Mouse (Mus musculus): ENCODE results near the gene Slc43a3.
A peak's percentile ranks its signal among the peaks of the same experiment; 100 is the strongest.
"Not testable (repeated sequence)": the region's sequence is repeated elsewhere in the genome, so short reads cannot be mapped to it uniquely, and the experiment has no call there.

The Slc43a3 gene

DNA sequence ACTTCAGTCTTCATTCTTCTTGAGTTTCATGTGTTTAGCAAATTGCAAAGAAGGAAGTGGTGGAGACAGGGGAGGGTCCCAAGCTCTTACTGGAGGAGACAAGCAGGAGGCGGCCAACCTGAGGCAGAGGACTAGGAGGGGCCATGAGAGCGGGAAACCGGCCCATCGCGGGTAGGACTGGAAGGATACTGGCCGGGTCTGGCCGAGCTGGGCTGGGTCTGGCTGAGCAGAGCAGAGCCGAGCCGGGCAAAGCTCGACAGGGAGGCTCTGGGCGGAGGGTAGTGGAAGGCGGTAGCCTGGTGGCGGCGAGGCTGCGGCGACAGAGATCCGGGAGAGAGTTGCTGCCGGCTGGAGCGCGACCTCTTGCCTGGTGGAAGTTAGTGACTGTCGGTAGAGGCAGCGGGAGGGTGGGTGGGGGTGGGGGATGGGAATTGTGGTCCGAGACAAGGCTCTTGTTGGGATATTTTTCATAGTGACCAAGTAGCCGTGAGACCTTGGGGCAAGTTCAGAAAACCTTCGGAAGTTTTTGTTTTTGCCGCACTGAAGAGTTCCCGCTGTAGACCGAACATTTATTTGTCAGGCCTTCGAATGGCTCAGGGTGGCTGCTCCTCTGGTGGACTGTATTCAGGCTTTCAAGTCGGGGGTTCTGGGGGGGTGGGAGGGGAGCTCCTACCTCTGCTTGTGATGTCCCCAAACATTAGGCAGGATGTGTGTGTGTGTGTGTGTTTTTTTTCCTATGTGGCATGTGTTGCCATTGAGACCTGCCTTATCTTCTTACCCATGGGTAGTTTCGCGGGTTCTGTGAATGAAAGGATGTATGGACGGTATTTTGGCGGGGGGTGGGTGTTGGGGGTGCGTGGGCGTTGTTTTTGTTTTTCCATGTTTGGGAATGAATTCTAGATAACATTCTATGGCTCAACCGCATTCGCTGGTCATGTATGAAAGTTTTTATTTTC is at the start of gene Slc43a3:
Gene Slc43a3 (plus strand): TSS at position 106 of the 956 bp plus-strand sequence.
- no peak for DNase-seq (ENCODE audit: low read depth, low spot score)

DNA sequence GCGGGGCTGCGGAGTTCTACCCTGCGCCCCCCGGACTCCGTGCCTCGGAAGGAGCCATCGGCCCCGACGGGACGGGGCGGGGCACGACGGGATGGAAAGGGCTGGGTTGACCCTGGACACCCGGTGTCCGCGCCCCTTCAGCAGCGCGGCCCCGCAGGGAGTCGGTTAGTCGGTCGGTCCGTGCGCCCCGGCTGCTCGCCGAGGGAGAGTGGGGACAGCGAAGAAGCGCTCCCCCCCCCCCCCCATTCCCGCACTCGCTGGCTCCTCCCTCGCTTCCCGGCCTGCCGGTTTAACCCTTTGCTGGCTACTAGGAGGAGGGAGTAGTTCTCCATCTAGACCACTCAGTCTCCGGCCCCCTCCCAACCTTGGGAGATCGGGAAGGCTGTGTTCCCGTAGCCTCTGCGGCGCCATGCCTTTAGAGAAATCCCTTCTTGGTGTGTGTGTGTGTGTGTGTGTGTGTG is 49.5 kb upstream of the Slc43a3 start:
- DNase-seq (ENCODE audit: low read depth, low spot score) = no peak

DNA sequence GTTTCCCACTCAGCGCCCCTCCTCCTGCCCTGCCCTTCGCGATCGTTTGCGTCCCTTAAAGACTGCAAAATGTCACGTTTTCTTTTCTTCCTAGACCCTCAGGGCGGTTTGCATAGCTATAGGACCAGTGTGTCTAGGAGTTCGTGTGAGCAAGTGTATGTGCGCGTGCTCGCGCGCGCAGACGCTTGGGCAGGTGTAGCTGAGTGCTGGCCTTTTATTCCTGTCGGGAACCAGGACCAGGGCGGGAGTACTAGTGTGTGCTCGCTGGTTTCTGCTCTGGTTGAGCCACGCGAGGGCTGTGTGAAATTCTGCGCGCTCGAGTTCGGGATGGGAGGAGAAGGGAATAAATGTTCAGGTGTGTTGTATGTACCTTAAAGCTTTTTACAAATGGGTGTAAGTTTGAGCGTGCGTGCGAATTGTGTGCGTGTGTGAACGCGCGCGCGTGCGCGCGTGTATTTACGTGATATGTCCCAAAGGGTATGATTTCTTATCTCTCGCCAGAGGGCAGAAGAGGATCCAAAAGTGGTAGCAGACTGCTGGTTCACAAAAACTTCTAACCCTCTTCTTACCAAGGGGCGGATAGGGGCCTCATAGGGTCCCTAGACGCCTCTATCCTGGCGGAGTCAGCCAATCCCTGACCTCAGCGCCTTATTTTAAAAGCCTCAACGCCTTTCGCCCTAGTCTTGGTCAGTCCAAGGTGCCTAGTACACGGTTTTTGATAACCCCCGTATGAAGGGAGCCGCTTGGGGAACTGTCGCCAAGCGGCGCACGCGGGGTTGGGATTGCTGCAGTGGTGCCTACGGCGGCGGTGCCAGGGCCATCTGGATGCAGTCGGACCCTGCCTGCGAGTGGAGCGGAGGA is 48.7 kb upstream of the Slc43a3 start:
- no peak for DNase-seq (ENCODE audit: low read depth, low spot score)

DNA sequence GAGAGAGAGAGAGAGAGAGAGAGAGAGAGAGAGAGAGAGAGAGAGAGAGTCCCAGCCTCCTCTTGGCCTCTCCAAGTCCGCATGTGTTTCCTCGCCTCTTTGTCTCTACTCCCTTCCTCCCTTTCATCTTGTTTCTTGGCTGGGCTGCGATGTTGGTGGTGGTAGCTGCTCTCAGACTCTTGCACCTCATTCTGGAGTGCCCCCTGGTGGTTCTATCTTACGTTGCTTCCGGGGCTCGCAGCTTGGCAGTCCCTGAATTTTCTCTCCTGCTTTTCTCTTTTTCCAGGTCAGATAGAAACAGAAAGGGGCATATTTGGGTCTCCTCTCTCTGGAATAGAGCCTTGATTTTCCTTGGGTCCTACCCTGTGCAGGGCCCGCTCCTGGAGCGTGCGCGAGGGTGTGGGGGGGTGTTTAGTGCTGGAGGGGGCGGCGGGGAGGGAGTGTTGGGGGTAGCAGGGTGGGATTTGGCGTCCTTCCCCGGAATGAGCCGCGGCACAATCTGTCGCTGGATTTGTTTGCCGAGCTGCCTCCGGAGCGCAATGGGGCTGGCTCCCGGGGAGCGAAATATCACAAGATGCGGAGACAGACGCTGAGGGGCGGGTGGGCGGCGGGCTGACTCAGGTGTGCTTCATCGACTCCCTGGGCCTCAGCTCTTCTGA is 47.6 kb upstream of the Slc43a3 start:
- no peak for DNase-seq (ENCODE audit: low read depth, low spot score)

DNA sequence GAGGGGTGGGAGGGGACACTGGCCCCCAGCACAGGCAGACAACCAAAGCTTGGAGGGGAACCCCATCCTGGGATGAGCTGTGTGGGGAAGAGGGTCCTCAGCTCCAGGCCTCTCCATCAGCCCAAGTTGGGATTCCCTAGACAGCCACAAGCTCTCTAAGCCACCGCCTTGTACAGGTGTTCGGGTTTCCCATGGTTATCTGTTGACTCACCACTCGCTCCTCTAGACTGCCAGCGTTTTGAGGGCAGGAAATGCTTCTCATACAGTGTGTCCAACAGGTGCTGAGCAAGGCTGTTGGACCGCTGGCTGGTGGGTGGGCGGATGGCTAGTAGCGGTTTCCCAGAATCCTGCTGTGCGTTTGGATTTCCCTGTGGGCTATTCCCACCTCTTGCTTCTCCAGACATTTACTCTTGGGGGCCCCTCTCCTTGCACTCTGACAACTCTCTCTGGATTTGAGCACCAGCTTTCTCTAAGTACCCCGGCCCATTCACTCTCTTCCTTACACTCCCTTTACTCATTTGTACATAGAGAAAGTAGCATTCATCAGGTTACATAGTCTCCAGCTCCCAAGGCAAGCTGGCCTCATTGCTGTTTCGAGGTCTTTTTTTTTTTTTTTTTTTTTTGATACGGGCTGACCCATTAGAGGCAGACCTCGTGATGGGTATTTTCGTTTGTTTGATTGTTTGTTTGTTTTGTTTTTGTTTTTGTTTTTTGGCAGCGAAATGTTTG is 46.9 kb upstream of the Slc43a3 start:
- DNase-seq (ENCODE audit: low read depth, low spot score) = no peak

DNA sequence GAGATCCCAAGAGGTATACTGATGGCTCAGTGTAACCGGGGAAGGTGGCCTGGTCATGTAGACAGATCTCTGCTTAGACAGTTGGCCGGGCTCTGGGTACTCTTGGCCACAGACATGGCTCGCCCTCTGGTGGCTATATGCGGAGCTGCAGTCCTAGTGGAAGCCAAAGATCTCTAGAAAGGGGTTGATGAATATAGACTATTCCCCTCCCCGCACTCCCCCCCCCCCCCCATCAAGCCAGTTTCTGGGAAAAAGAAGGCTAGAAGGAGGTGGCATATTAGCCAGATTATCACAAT is 46.4 kb upstream of the Slc43a3 start:
- DNase-seq (ENCODE audit: low read depth, low spot score) = no peak

DNA sequence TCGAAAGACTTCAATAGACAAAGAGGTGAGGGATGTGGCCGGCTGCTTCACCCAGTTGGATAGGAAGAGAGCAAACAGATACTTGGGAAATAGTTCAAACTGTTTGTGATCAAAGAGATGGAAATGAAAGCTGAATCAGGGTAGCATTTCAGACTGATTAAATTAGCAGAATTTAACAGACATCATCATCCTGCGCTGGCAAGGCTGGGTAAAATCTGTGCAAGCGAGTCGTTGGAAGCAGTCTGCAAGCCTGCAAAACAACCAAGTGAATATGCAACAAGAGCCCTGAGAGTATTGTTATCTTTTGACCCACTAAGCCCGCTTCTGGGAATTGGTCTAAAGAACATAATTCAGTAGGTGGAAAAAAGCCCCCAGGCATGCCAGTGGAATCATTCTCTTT is 43.0 kb upstream of the Slc43a3 start:
- no peak for DNase-seq (ENCODE audit: low read depth, low spot score)

DNA sequence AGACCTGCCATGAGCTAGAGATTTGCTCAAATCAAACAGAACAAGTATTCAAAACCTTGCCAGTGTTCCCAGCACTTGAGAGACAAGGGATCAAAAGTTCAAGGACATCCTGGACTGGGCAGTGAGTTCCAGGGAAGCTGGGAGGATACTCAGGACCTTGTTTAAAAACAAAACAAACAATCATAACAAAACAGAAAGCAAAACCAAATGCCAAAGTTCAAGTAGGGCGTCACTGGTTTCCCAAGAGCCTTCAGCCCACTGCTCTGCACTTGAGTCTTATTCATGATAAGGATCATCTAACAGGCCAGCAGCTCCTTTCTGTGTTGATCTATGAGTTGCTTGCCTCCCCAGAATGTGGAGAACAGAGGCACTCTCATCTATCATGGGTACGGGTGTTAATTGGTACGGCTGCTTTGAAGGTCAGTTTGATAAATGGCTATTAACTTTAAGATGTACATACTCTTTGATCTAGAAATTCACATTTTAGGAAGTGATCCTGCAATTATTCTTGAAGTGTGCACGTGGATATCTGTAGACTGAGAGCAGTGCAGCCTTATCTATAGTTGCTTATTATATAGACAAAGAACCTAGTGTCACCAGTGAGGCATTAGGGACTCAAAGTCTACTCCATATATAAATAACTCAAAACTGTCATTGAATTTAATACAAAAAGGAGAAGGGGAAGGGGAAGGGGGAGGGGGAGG is 40.7 kb upstream of the Slc43a3 start:
- no peak for DNase-seq (ENCODE audit: low read depth, low spot score)

DNA sequence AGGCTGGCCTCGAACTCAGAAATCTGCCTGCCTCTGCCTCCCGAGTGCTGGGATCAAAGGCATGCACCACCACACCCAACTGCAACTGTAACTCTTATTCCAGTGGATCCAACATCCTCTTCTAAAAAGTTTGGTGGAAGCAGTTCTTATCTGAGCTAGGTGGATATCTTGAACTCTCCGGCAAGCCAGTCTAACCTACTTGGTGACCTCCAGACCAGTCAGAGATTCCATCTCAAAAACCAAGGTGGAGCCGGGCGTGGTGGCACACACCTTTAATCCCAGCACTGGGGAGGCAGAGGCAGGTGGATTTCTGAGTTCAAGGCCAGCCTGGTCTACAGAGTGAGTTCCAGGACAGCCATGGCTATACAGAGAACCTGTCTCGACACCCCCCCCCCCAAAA is 39.7 kb upstream of the Slc43a3 start:
- DNase-seq (ENCODE audit: low read depth, low spot score) = not testable (repeated sequence)

DNA sequence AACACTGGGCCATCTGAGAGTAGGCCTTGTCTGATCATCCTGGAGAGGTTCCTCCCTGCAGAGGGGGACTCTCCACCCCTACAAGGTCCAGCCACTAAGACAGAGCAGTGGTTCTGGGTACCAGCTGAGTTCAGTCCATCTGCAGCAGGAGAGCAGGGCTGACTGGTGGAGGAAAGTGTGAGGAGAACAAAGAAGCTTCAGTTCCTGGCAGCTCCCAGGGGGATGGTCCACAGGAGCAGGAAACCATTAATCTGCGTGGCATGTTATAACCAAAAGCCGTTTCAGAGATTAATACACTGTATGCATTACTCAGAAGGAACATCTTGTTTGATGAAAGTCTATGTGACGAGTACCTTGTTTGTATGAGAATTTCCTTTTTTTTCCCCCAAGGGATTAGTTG is 23.7 kb upstream of the Slc43a3 start:
- no peak for DNase-seq (ENCODE audit: low read depth, low spot score)

DNA sequence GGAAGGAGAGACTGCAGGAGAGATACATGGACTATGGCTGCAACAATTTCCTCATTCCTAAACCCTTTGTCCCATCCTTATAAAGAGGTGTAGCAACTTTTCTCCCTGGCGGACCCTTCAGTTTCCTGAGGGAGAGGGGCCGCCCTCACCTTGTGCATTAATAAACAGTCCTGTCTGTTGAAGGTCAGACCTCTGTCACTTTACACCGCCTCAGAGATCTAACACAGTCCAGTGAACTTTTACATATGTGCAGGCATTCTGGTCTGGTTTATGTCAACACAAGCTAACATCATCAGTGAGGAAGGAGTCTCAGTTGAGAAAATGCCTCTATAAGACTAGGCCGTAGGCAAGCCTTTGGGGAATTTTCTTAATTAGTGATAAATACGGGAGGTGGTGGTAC is 22.5 kb upstream of the Slc43a3 start:
- no peak for DNase-seq (ENCODE audit: low read depth, low spot score)

DNA sequence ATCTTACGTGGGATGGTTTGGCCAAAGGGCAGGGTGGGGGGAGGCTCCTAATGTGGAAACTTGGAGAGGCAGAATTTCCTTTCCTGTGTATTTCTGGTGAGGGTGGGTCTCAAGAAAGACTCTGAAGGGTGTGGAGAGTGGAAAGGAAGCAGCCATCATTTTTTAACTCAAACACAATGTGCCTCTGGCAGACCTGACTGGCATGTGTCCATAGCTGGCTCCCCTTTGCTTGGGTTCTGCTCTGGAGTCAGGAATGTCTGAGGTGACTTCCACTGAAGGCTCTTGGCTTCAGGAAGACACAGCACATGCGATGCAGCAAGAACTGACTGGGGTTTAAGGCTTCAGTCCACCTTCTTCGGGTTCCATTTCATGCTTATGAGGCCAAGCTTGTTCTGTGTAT is 21.0 kb upstream of the Slc43a3 start:
- no peak for DNase-seq (ENCODE audit: low read depth, low spot score)

DNA sequence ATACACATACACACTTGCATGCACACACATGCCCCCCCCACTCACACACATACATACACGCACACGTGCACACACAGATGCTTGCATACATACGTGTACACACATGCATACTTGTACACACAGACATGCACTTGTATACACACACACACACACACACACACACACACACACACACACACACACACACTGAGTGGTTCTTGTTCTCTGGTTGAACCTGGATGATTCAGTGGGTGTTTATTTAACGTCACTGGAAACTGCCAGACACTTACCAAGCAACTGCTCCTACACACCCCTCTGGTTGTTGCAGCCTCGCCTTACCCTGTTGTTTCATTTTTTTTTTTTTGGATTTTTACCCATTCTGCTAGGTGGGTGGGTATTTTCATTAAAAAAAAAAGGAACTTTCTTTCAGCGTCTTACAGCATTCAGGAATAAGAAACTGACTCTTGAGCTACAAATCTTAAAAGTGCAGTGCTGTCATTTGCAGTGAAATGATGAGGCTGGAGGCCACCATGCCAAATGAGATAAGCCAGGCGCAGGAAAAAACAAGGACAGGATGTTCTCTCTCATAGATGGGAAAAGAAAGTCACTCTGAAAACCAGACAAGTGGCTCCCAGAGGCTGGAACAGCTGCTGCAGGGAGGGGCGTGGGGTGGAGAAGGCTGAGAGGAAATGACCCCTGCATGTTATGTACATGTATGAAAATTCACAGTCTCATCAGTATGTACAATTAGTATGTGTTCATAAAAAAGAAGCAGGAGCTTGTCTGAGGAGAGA is 19.6 kb upstream of the Slc43a3 start:
- DNase-seq (ENCODE audit: low read depth, low spot score) = peak; percentile 10

DNA sequence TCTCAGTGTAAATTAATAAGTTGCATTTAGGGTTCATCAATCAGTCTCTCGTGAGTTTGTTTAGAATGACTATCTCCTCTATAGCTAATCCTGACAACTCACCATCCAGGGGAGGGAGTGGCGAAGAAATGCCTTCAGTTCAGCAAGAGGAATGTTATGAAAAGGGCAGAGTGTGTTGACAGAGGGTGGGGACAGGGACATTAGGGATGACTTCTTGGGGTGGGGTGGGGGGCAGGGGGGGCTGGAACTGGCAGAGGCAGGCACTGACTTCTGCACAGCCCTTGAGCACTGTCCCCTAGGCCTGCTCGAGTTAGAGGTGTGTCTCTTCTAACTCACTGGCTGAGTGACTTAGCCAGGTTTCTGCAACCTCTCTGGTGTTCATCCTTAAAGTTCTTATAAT is 18.2 kb upstream of the Slc43a3 start:
- no peak for DNase-seq (ENCODE audit: low read depth, low spot score)

DNA sequence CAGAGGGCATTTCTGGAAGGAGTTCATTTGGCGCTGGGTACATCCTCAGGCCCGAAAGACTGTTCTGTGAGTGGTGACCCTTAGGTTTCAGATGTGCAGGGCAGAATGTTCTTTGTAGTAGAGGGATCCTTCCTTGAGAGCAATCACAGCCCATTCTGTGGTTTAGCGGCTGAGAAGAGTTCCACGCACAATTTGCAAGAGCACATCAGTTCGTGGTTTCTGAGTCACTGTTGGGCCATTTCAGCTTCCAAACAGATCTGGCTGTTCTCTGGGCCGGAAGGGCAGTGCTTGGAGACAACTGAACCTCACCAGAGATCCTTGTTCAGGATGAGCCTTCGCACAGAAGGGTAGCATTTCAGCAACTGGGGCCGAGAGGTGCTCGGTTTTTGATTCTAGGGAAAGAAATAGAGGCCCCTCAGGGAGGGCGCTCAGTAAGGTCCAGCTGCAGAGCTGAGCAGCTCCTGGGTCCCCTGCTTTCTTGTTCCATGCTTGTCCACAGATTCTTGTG is 16.7 kb upstream of the Slc43a3 start:
- DNase-seq (ENCODE audit: low read depth, low spot score) = no peak

DNA sequence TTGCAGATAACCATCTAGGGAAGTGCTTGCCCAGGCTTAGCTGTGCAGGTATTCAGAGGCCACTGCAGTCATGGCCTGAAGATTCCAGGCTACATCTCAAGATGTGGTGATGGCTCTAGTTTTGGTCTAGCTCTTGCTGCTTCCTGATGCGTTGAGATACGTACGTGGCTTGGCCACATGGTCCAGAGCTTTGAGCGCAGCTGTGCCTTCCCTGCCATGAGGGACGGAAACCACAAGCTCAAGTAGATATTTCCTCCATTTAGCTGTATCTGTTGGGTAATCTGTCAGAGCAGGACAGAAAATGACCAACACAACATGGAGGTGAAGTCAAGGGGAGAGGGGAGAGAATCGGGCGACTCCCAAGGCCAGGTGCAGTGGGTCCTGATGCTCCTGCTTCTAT is 6.2 kb upstream of the Slc43a3 start:
- no peak for DNase-seq (ENCODE audit: low read depth, low spot score)

DNA sequence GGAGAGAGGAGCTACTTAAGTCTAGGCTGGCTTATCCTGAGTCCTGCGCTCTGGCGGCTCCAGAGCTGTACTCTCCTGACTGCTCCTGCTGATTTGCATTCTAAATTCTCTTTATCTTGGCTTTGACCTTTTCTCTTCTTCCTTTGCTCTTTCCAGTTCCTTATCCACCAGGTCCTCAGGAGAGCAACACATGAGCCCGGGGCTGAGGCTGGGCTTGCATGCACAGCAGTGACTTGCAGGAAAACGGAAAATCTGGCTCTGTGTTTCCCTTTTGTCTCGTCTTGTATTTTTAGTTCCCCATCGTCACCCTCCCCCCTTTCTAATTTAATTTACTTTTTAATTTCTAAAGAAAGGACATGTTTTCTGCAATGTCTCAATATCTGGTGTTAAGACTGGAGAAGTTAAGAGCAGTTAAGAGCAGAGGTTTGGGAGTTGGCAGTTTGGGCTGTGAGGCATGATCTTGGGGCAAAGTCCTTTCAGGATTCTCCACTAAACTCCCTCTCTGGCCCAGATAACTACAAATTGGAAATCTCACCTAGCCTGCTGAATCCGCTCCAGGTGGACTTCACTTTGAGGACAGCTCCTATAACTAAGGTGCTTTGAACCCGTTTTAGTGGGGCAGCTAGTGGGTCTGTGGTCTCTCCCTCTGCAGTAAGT is 2.3 kb upstream of the Slc43a3 start:
- no peak for DNase-seq (ENCODE audit: low read depth, low spot score)

DNA sequence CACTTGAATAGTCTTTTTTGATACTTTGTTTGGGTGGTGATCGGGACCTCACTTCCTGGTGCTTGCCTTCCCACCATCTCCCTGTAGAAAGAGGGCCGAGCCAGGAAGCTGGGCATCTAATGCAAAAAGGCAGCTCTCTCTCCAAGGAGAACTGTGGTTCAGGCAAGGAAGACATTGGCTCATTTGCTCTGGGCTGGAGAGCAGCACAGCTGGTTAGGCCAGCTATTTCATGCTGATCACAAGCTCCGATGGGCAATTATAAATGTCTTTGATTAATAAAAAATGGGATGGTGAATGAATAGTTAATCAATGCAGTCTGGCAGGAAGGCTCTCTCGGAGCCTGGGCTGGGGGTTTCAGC is 1.8 kb upstream of the Slc43a3 start:
- DNase-seq (ENCODE audit: low read depth, low spot score) = no peak

DNA sequence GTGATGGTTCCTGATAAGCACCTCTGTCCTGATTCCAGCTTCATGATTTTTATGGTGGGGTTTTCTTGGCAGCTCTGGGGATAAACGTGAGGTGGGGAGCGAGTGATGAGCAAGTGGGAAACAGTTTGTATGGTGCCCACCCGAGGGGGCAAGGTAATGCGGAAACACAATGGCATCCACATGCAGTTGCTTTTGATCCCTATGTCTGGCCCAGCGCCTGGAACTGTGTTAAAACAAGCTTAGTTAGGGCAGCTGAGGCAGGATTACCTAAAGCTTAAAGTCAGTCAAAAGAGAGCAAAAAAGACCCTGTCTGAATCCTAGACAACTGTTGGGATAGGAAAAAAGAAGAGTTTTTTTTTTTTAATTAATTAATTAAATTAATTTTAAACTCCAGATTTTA is 1.3 kb upstream of the Slc43a3 start:
- DNase-seq (ENCODE audit: low read depth, low spot score) = no peak
